Mouse (Mus musculus): ENCODE data around the gene Nedd4. TPM values are rescaled to one million over a fixed set of nuclear protein-coding genes. Genes with fewer than 3 reads are reported as not detected.

The Nedd4 gene
- polyA plus RNA-seq, 1 experiment = 216 TPM

GRCm38 (mm10) chr9:72703754-72704153, 41.6 kb downstream of the Nedd4 start:
- Histone ChIP-seq H3K4me3 (ENCODE audit: insufficient read depth, low read length) (no peak overlapping the region), H3K4me1 (ENCODE audit: control insufficient read depth, insufficient read depth, low read length) (peaks cover 14% of the 10 kb centered on the region), H3K27ac (ENCODE audit: insufficient read depth, low read length) (no peak overlapping the region)
- TF ChIP-seq POLR2A (IDR thresholded peaks at IDR 0.05; ENCODE audit: extremely low read depth, insufficient read depth, low read length) (no peak), CTCF (IDR thresholded peaks at IDR 0.05; ENCODE audit: extremely low read depth, insufficient read depth, low read length) (no peak)

DNA sequence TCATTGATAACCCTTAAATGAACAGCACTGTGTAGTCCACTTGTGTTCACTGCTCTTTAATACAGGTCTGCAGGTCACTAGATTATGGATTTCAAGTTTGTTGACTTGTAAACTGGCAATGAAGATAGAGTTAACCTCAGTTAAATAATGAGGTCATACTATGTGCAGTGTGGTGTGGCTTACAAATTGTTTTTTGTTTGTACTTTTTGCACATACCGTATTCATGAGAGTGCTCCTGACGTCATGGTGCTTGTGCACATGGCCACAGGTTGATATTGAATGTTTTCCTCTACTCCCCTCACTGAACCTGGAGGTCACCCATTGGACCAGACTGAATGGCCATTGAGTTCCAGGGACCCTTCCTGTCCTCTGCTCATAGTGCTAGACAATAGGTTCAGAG, 43.1 kb downstream of the Nedd4 start:
- Histone ChIP-seq H3K27ac (ENCODE audit: insufficient read depth, low read length) (no peak overlapping the region), H3K4me1 (ENCODE audit: control insufficient read depth, insufficient read depth, low read length) (peaks cover 11% of the 10 kb centered on the region), H3K4me3 (ENCODE audit: insufficient read depth, low read length) (no peak overlapping the region)
- TF ChIP-seq POLR2A (IDR thresholded peaks at IDR 0.05; ENCODE audit: extremely low read depth, insufficient read depth, low read length) = no peak
- TF ChIP-seq CTCF (IDR thresholded peaks at IDR 0.05; ENCODE audit: extremely low read depth, insufficient read depth, low read length) = no peak

DNA sequence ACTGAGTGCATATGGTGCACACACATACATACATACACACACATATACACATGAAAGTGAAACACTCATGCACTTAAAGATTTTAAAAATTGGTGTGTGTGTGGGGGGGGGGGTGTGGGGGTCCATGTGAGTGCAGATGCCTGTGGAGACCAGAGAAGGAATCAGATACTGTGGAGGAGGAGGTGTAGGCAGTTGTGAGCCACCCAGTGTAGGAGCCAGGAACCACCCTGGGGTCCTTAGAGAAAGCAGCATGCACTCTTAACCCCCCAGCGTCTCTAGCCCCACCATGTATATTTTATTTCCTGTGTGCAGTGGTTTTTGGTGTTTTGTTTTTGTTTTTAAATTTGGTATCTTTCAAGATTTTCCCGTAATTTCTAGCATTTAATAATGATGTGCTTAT, 45.9 kb downstream of the Nedd4 start:
- Histone ChIP-seq H3K4me3 (ENCODE audit: insufficient read depth, low read length) (no peak overlapping the region), H3K27ac (ENCODE audit: insufficient read depth, low read length) (no peak overlapping the region), H3K4me1 (ENCODE audit: control insufficient read depth, insufficient read depth, low read length) (peaks cover 3% of the 10 kb centered on the region)
- no peak for TF ChIP-seq CTCF (IDR thresholded peaks at IDR 0.05; ENCODE audit: extremely low read depth, insufficient read depth, low read length)
- no peak for TF ChIP-seq POLR2A (IDR thresholded peaks at IDR 0.05; ENCODE audit: extremely low read depth, insufficient read depth, low read length)

- no peak overlapping the region for H3K4me3 ChIP-seq (ENCODE audit: insufficient read depth, low read length)
Observed at GRCm38 (mm10) chr9:72708690-72709089, 46.5 kb downstream of the Nedd4 start.

DNA sequence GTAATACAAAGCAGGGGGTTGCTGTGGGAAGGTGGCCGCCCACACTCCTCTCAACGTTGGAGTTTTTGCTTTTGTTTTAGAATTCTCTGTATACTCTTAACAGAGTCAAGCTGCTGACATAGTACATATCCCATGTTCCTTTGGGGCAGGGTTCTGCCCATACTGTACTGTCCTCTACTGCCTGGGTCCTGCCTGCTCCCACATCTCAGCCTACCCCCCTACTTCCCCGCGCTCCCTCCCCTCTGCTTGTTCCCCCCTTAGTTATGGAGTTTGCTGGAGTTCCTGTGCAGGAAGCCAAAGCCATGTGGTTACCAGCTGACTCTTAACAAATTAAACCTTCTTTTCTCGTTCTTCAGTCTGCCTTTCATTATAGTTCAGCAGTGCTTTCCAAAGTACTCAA, 47.9 kb downstream of the Nedd4 start:
- TF ChIP-seq POLR2A (IDR thresholded peaks at IDR 0.05; ENCODE audit: extremely low read depth, insufficient read depth, low read length) (no peak), CTCF (IDR thresholded peaks at IDR 0.05; ENCODE audit: extremely low read depth, insufficient read depth, low read length) (no peak)
- H3K4me3 ChIP-seq (ENCODE audit: insufficient read depth, low read length) = no peak overlapping the region

More at GRCm38 (mm10) chr9:72708690-72709089, 46.5 kb downstream of the Nedd4 start:
- TF ChIP-seq POLR2A (IDR thresholded peaks at IDR 0.05; ENCODE audit: extremely low read depth, insufficient read depth, low read length) = no peak
- no peak for TF ChIP-seq CTCF (IDR thresholded peaks at IDR 0.05; ENCODE audit: extremely low read depth, insufficient read depth, low read length)
- H3K27ac ChIP-seq (ENCODE audit: insufficient read depth, low read length) = no peak overlapping the region
- 0 out of 2 replicates have a peak, but pooled peaks cover 2% of the 10 kb centered on the region for H3K4me1 ChIP-seq (ENCODE audit: control insufficient read depth, insufficient read depth, low read length)

GRCm38 (mm10) chr9:72714945-72715344, 52.8 kb downstream of the Nedd4 start:
- TF ChIP-seq CTCF (IDR thresholded peaks at IDR 0.05; ENCODE audit: extremely low read depth, insufficient read depth, low read length) (no peak), POLR2A (IDR thresholded peaks at IDR 0.05; ENCODE audit: extremely low read depth, insufficient read depth, low read length) (no peak)
- H3K4me1 ChIP-seq (ENCODE audit: control insufficient read depth, insufficient read depth, low read length) = peaks cover 2% of the 10 kb centered on the region; the same call in 1 of the 2 replicates
- H3K4me3 ChIP-seq (ENCODE audit: insufficient read depth, low read length) = no peak overlapping the region
- no peak overlapping the region for H3K27ac ChIP-seq (ENCODE audit: insufficient read depth, low read length)

More for the DNA sequence above, 47.9 kb downstream of the Nedd4 start:
- no peak overlapping the region for H3K27ac ChIP-seq (ENCODE audit: insufficient read depth, low read length)
- H3K4me1 ChIP-seq (ENCODE audit: control insufficient read depth, insufficient read depth, low read length) = peaks cover 2% of the 10 kb centered on the region; the same call in 1 of the 2 replicates

DNA sequence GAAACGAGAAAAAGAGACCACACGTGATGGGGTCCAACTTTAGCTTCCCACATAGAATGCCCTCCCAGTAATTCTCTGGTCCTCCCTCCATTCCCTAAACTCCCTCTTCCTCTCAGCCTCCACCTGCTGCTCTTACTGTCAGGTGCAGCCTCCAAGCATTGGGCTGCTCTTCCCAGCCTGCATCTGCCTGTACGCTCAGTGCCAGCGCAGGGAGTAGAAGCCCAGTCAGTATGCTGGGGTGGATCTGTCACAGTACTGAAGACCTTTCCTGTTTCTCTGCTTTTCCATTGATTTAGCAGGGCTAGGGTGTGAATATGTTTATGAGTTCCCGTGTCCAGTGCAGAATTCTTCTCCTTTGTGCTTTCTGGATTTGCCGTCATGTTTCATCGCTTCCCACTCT, 54.1 kb downstream of the Nedd4 start:
- TF ChIP-seq POLR2A (IDR thresholded peaks at IDR 0.05; ENCODE audit: extremely low read depth, insufficient read depth, low read length) (no peak), CTCF (IDR thresholded peaks at IDR 0.05; ENCODE audit: extremely low read depth, insufficient read depth, low read length) (no peak)
- no peak overlapping the region for H3K27ac ChIP-seq (ENCODE audit: insufficient read depth, low read length)
- no peak overlapping the region for H3K4me3 ChIP-seq (ENCODE audit: insufficient read depth, low read length)
- peaks cover 2% of the 10 kb centered on the region; the same call in 1 of the 2 replicates for H3K4me1 ChIP-seq (ENCODE audit: control insufficient read depth, insufficient read depth, low read length)

- TF ChIP-seq CTCF (IDR thresholded peaks at IDR 0.05; ENCODE audit: extremely low read depth, insufficient read depth, low read length) (no peak), POLR2A (IDR thresholded peaks at IDR 0.05; ENCODE audit: extremely low read depth, insufficient read depth, low read length) (no peak)
- H3K27ac ChIP-seq (ENCODE audit: insufficient read depth, low read length) = no peak overlapping the region
- H3K4me1 ChIP-seq (ENCODE audit: control insufficient read depth, insufficient read depth, low read length) = peaks cover 2% of the 10 kb centered on the region; the same call in 1 of the 2 replicates
- no peak overlapping the region for H3K4me3 ChIP-seq (ENCODE audit: insufficient read depth, low read length)
Observed at GRCm38 (mm10) chr9:72719143-72719542, 57.0 kb downstream of the Nedd4 start.

- Histone ChIP-seq H3K27ac (ENCODE audit: insufficient read depth, low read length) (no peak overlapping the region), H3K4me3 (ENCODE audit: insufficient read depth, low read length) (no peak overlapping the region), H3K4me1 (ENCODE audit: control insufficient read depth, insufficient read depth, low read length) (no peaks in the 10 kb centered on the region)
- TF ChIP-seq CTCF (IDR thresholded peaks at IDR 0.05; ENCODE audit: extremely low read depth, insufficient read depth, low read length) = no peak
- no peak for TF ChIP-seq POLR2A (IDR thresholded peaks at IDR 0.05; ENCODE audit: extremely low read depth, insufficient read depth, low read length)
Observed at GRCm38 (mm10) chr9:72721221-72721620, 59.1 kb downstream of the Nedd4 start.

- TF ChIP-seq POLR2A (IDR thresholded peaks at IDR 0.05; ENCODE audit: extremely low read depth, insufficient read depth, low read length) (no peak), CTCF (IDR thresholded peaks at IDR 0.05; ENCODE audit: extremely low read depth, insufficient read depth, low read length) (no peak)
- Histone ChIP-seq H3K4me3 (ENCODE audit: insufficient read depth, low read length) (no peak overlapping the region), H3K27ac (ENCODE audit: insufficient read depth, low read length) (no peak overlapping the region), H3K4me1 (ENCODE audit: control insufficient read depth, insufficient read depth, low read length) (no peaks in the 10 kb centered on the region)
Observed at GRCm38 (mm10) chr9:72722622-72723021, 60.5 kb downstream of the Nedd4 start.
